8 mouse cellular contexts compared by ENCODE assay signal in genomic region chr11:70982030-70982429, GRCm38 (mm10). TPM values are rescaled to one million over a fixed set of nuclear protein-coding genes. Genes with fewer than 3 reads are reported as not detected.
DNase-seq lines count a peak whose midpoint lies in the region; ATAC-seq and TF ChIP-seq lines count a peak whose summit lies in the region.

No protein-coding gene starts in this region.

- H3K27me3 ChIP-seq in heart, adult 2 months (ENCODE audit: control insufficient read depth, insufficient read depth, low read length), result no peaks in the 10 kb centered on the region
- H3K27me3 ChIP-seq in forebrain, embryonic 12.5 days, result no peaks in the 10 kb centered on the region
- H3K27me3 ChIP-seq in liver, embryonic 13.5 days, result no peaks in the 10 kb centered on the region

- no peak for TF ChIP-seq CTCF in heart, adult 2 months (IDR thresholded peaks at IDR 0.05)

- peaks cover 3% of the 10 kb centered on the region for H3K4me1 ChIP-seq in heart, adult 2 months (ENCODE audit: control insufficient read depth, insufficient read depth, low read length)
- H3K4me1 ChIP-seq in forebrain, embryonic 12.5 days, result peaks cover 14% of the 10 kb centered on the region
- peaks cover 40% of the 10 kb centered on the region for H3K4me1 ChIP-seq in liver, embryonic 13.5 days (replicated peaks)

- ATAC-seq in forebrain, embryonic 12.5 days (ENCODE audit: low FRiP score), result no peak
- no peak for ATAC-seq in liver, embryonic 13.5 days (ENCODE audit: low read depth)
- ATAC-seq in activated CD4-positive, CD25-positive, alpha-beta regulatory T cell, adult 4 months, result no peak

- intact Hi-C loops in heart, adult 2 months (cut with DNase I), result loop anchor here (2.0 kb wide), 1 partner anchor 23 kb away; the partner anchor contains the start of gene Dhx33
- intact Hi-C loops in left cerebral cortex, postnatal 4 days (cut with DNase I), result no loop called here

- H3K9me3 ChIP-seq in forebrain, embryonic 12.5 days, result no peaks in the 10 kb centered on the region
- H3K9me3 ChIP-seq in liver, embryonic 13.5 days (replicated peaks), result no peaks in the 10 kb centered on the region

- peak overlapping the region; percentile 55; the same call in 1 of the 2 replicates for H3K27ac ChIP-seq in heart, adult 2 months
- no peak overlapping the region for H3K27ac ChIP-seq in forebrain, embryonic 12.5 days
- H3K27ac ChIP-seq in liver, embryonic 13.5 days, result peak overlapping the region; percentile 55; the same call in 1 of the 2 replicates

- WGBS in heart, adult 2 months, result 4% methylated on average over 12 of the region's 12 CpGs
- WGBS in forebrain, embryonic 12.5 days, result 11% methylated on average over 12 of the region's 12 CpGs
- WGBS in liver, embryonic 13.5 days (ENCODE audit: insufficient replicate concordance), result 2% methylated on average over 12 of the region's 12 CpGs

- no peaks in the 10 kb centered on the region for H3K36me3 ChIP-seq in heart, adult 2 months (ENCODE audit: control insufficient read depth, insufficient read depth, low read length)
- H3K36me3 ChIP-seq in forebrain, embryonic 12.5 days (replicated peaks), result peaks cover 68% of the 10 kb centered on the region
- peaks cover 69% of the 10 kb centered on the region for H3K36me3 ChIP-seq in liver, embryonic 13.5 days

- peaks cover 3% of the 10 kb centered on the region; the same call in 1 of the 2 replicates for H3K79me2 ChIP-seq in heart, adult 2 months (replicated peaks; ENCODE audit: control insufficient read depth, insufficient read depth, low read length)

- no peak for DNase-seq in heart, adult 2 months
- no peak for DNase-seq in heart, adult 9 months (ENCODE audit: low spot score in 2 of 2)
- DNase-seq in A20 (ENCODE audit: low read depth, low spot score), result peak; percentile 40
- no peak for DNase-seq in liver, embryonic 13.5 days
- DNase-seq in gastrocnemius, postnatal 4 days (ENCODE audit: low spot score in 2 of 2), result no peak
- no peak for DNase-seq in left cerebral cortex, postnatal 4 days

- no peak for TF ChIP-seq POLR2A in heart, adult 2 months (IDR thresholded peaks at IDR 0.05; ENCODE audit: insufficient read depth, low read depth, low read length)

- no peak overlapping the region for H3K9ac ChIP-seq in heart, adult 2 months (ENCODE audit: low read depth, low read length)
- peak overlapping the region; percentile 93 for H3K9ac ChIP-seq in forebrain, embryonic 12.5 days
- peak overlapping the region; percentile 88 for H3K9ac ChIP-seq in liver, embryonic 13.5 days

- H3K4me2 ChIP-seq in forebrain, embryonic 12.5 days, result peak overlapping the region; percentile 69
- H3K4me2 ChIP-seq in liver, embryonic 13.5 days, result peak overlapping the region; percentile 95

- peak overlapping the region; percentile 63 for H3K4me3 ChIP-seq in heart, adult 2 months
- peak overlapping the region; percentile 100 for H3K4me3 ChIP-seq in forebrain, embryonic 12.5 days (replicated peaks)
- H3K4me3 ChIP-seq in liver, embryonic 13.5 days (replicated peaks), result peak overlapping the region; percentile 95

- no peak for TF ChIP-seq EP300 in heart, adult 2 months (IDR thresholded peaks at IDR 0.05; ENCODE audit: insufficient read depth, low read depth, low read length)

RNA-seq across cellular contexts. Expression of gene C1qbp, which starts 0.8 kb away (rescaled TPM):
- 100 to 1,000 TPM; 195 to 216 TPM for total RNA-seq in heart, adult 2 months (2021)
- polyA plus RNA-seq in heart, adult 2 months (2012; rRNA removed), result 99.0 and 122 TPM in 2 replicates
- 249 and 252 TPM in 2 replicates for polyA plus RNA-seq in forebrain, embryonic 12.5 days (2016; fragmentation: Nextera tagmentation; extraction: Ambion mirVana)
- 321 and 342 TPM in 2 replicates for polyA plus RNA-seq in liver, embryonic 13.5 days (2015; fragmentation: Nextera tagmentation; extraction: Ambion mirVana)
- 10 to 100 TPM; 18.4 to 22.1 TPM for polyA plus RNA-seq in activated CD4-positive, CD25-positive, alpha-beta regulatory T cell, adult 4 months (2017; shearing (Covaris generic))
- 100 to 1,000 TPM; 163 to 164 TPM for total RNA-seq in gastrocnemius, postnatal 4 days (2021)
- total RNA-seq in left cerebral cortex, postnatal 4 days (2021), result 100 to 1,000 TPM; 122 to 139 TPM

RNA-seq across cellular contexts. Expression of gene Rpain, which starts 12.0 kb away (rescaled TPM):
- 10 to 100 TPM; 13.8 to 16.3 TPM for total RNA-seq in heart, adult 2 months (2021)
- 14.8 and 28.1 TPM in 2 replicates for polyA plus RNA-seq in heart, adult 2 months (2012; rRNA removed)
- polyA plus RNA-seq in forebrain, embryonic 12.5 days (2016; fragmentation: Nextera tagmentation; extraction: Ambion mirVana), result 83.9 and 89.5 TPM in 2 replicates
- polyA plus RNA-seq in liver, embryonic 13.5 days (2015; fragmentation: Nextera tagmentation; extraction: Ambion mirVana), result 95.3 and 97.0 TPM in 2 replicates
- 10 to 100 TPM; 49.9 to 74.5 TPM for polyA plus RNA-seq in activated CD4-positive, CD25-positive, alpha-beta regulatory T cell, adult 4 months (2017; shearing (Covaris generic))
- 10 to 100 TPM; 18.1 to 19.0 TPM for total RNA-seq in gastrocnemius, postnatal 4 days (2021)
- total RNA-seq in left cerebral cortex, postnatal 4 days (2021), result 10 to 100 TPM; 50.2 to 50.7 TPM

RNA-seq across cellular contexts. Expression of gene Nup88, which starts 12.3 kb away (rescaled TPM):
- 10 to 100 TPM; 47.3 TPM for total RNA-seq in heart, adult 2 months (2021)
- polyA plus RNA-seq in heart, adult 2 months (2012; rRNA removed), result 24.4 and 42.4 TPM in 2 replicates
- 158 and 163 TPM in 2 replicates for polyA plus RNA-seq in forebrain, embryonic 12.5 days (2016; fragmentation: Nextera tagmentation; extraction: Ambion mirVana)
- polyA plus RNA-seq in liver, embryonic 13.5 days (2015; fragmentation: Nextera tagmentation; extraction: Ambion mirVana), result 67.4 and 78.9 TPM in 2 replicates
- polyA plus RNA-seq in activated CD4-positive, CD25-positive, alpha-beta regulatory T cell, adult 4 months (2017; shearing (Covaris generic)), result 10 to 100 TPM; 65.6 to 75.9 TPM
- total RNA-seq in gastrocnemius, postnatal 4 days (2021), result 10 to 100 TPM; 65.5 to 79.2 TPM
- 10 to 100 TPM; 76.9 to 77.8 TPM for total RNA-seq in left cerebral cortex, postnatal 4 days (2021)

RNA-seq across cellular contexts. Expression of gene Dhx33, which starts 22.2 kb away (rescaled TPM):
- total RNA-seq in heart, adult 2 months (2021), result 10 to 100 TPM in 1 of 2 experiments, 1 to 10 TPM in 1; 8.5 to 10.2 TPM
- polyA plus RNA-seq in heart, adult 2 months (2012; rRNA removed), result 12.9 and 18.9 TPM in 2 replicates
- 20.9 and 22.3 TPM in 2 replicates for polyA plus RNA-seq in forebrain, embryonic 12.5 days (2016; fragmentation: Nextera tagmentation; extraction: Ambion mirVana)
- polyA plus RNA-seq in liver, embryonic 13.5 days (2015; fragmentation: Nextera tagmentation; extraction: Ambion mirVana), result 7.5 and 10.2 TPM in 2 replicates
- 1 to 10 TPM; 5.2 to 5.7 TPM for polyA plus RNA-seq in activated CD4-positive, CD25-positive, alpha-beta regulatory T cell, adult 4 months (2017; shearing (Covaris generic))
- 10 to 100 TPM; 13.9 to 19.5 TPM for total RNA-seq in gastrocnemius, postnatal 4 days (2021)
- total RNA-seq in left cerebral cortex, postnatal 4 days (2021), result 10 to 100 TPM; 26.4 TPM

RNA-seq across cellular contexts. Expression of gene Mis12, which starts 37.4 kb away (rescaled TPM):
- total RNA-seq in heart, adult 2 months (2021), result 1 to 10 TPM; 7.5 to 9.2 TPM
- 3.4 and 4.5 TPM in 2 replicates for polyA plus RNA-seq in heart, adult 2 months (2012; rRNA removed)
- polyA plus RNA-seq in forebrain, embryonic 12.5 days (2016; fragmentation: Nextera tagmentation; extraction: Ambion mirVana), result 60.7 and 66.1 TPM in 2 replicates
- 22.6 and 25.4 TPM in 2 replicates for polyA plus RNA-seq in liver, embryonic 13.5 days (2015; fragmentation: Nextera tagmentation; extraction: Ambion mirVana)
- polyA plus RNA-seq in activated CD4-positive, CD25-positive, alpha-beta regulatory T cell, adult 4 months (2017; shearing (Covaris generic)), result 10 to 100 TPM; 14.3 to 22.6 TPM
- total RNA-seq in gastrocnemius, postnatal 4 days (2021), result 10 to 100 TPM in 1 of 2 experiments, 1 to 10 TPM in 1; 9.7 to 13.0 TPM
- 10 to 100 TPM; 13.5 to 14.5 TPM for total RNA-seq in left cerebral cortex, postnatal 4 days (2021)
